Mouse (Mus musculus) neutrophil, adult 5-6 weeks (primary cell): ENCODE results near the gene Kmt5c. TPM values are rescaled to one million over a fixed set of nuclear protein-coding genes. Genes with fewer than 3 reads are reported as not detected.
"Not testable (repeated sequence)": the region's sequence is repeated elsewhere in the genome, so short reads cannot be mapped to it uniquely, and the experiment has no call there.

Experiments
- ATAC-seq: fragments of 151-379, 151-347 bp; 2 replicates; pipeline ENCODE4 v1.8.0; 2017; ENCODE audit warnings: mild to moderate bottlenecking, moderate TSS enrichment; ENCODE audit not compliant: insufficient number of reproducible peaks, poor library complexity, low FRiP score, severe bottlenecking; ENCODE audit errors: extremely low read depth
- total RNA-seq: library from RNA; stranded (forward); fragments of 200-1000 nt; gene quantifications from 2 replicates; pipeline ENCODE4 v1.2.3, GENCODE M21; 2017

The Kmt5c gene
- total RNA-seq, 1 experiment from 2014 or later, result 85.7 TPM

DNA sequence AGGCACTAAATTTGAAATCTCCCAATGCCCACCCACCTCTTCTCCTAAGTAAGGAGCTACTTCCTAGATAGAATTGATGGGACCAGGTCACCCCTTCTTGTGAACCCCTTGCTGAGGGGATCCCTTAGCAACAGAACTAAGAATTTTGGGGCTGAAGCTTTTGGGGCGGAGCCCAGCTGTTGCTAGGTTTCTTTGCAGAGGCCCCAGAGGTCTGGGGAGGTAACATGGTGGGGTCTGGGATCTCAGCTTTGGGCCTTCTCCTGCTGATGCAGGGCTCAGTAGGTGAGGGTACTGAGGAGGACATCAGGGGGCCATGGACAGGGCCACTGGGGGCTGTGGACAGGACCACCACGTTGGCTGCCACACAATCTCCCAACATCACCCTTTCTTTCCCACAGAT lies 42.8 kb downstream of the Kmt5c start, which contains the start of the genes Il11 and Tmem190:
Il11 (minus strand) TSS at position 101 of the 400 bp plus-strand sequence.
Tmem190 (plus strand) TSS at position 179 of the 400 bp plus-strand sequence.
- ATAC-seq, result no peak

DNA sequence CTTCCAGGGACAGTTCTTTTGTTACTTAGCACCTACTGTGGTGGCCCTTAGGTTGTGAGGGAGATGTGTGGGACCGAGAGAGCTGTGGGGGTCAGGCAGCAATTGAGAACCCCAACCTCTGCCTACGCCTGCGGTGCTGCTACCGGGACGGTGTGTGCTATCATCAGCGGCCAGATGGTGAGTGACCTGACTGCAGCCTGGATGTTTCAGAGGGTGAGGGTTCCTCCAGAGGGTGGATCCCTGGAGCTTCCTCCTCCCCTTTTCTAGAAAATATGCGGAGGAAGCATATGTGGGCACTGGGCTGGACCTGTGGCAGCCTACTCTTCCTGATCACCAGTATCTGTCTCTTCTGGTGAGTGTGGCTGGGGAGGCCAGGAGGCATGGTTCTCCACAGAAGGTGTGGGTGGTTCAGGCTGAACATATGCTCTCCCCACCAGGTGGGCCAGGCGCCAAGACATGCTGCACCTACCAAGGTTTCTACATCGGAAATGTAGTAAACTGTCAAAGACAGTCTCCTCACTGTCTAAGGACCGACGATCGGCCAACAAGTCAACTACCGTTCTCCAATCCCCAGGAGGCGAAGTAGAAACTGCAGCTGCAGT lies 43.9 kb downstream of the Kmt5c start:
- no peak for ATAC-seq

DNA sequence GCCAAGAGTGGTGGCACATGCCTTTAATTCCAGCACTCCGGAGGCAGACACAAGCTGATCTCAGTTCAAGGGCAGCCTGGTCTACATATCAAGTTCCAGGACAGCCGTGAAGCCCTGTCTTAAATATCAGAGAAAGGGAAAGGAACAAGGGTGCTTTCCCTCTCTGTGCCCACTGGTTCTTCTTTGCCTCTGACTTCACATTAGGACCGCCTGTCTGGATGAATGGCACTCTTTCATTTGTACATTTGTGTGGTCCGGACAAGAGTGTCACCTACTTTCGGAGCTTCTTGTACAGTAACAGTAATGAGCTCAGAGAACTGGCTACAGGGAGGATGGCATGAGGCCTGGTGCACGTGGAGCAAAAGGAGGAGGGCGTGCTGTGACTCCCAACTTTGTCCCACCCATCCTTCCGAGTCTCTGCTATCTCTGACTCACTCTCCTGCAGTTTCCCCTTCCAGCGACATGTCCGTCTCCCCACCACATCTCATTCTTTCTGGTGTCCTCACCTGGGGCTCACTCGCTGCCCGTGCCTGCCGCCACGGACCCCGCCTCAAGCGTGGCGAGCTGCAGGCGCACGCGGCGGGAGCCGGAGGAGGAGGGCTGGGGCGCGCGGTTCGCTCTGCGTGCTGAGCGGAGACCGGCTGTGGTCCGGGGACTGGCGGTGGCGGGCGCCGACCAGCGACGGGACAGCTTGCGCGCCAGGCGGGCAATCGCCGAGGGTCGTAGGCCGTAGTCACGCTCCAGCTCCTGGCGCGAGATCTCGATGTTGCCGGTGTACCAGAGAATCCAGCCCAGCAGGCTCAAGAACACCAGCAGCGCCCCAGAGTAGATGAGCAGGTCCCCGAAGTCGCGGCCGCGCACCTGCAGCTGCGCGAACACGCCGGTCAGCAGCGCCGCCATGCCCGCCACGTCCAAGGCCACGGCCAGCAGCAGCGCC lies 48.9 kb downstream of the Kmt5c start:
- ATAC-seq, result no peak

DNA sequence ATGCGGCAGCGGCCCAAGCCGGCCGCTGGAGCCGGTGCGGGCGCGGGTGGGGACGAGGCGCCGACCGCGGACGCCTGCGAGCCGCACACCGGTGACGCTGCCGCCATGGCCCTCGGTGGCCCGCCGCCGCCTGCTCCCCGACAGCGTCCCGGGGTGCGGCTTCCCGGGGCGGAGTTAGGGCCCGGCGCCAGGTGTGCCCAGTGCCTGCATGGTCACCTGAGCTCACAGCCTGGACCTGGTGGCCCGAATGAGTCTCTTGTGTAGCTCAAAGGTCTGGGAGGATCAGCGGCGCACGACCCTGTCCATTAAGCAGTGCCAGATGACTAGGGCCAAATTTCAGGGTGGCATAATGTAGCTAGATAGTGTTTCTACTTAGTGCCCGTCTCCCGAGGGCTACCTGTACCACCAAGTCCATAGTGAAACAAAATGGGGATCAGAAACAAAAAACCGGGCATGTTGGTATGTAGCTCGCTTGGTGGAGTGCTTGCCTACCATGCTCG lies 49.6 kb downstream of the Kmt5c start, which contains the start of gene Tmem238:
Tmem238 (minus strand) TSS at position 221 of the 500 bp plus-strand sequence.
- no peak for ATAC-seq

DNA sequence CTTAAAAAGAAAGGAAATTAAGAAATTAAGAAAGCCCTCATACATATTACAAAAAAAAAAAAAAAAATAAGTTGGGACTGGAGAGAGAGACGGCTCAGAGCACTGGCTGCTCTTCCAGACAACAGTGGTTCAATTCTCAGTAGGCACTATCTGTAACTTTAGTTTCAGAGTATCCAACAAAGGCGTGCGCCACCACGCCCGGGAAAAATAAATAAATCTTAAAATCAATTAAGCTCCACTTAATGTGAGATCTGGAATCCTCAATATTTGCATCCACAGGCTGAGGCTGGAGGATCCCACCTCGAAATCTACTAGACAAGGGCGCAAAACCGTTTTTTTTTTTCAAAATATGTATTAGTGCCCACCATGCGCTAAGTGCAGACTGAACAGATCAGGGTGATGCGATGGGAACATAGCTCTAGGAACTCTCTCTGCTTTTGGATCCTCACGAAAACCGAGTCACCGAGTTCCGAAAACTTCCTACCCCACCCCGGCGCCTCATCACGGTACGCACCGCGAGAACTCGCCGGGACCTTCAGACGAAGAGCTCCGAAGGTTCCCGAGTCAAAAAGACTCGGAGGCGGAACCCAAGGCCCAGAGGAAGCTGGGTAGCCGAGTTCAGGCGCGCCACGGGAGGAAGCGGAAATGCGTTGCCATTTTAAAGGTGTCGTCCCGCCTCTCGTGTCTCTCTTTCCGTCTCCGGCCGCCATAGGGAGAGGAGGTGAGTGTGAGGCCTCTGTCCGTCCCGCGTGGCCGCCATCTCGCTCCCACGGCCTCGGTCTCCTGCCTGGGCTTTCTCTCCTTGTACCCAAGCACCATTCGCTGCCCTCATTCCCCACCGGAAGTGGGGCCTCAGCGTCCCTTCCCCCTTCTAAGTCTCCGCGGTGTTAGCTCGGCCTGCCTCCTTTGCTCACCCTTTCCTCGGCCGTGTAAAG lies 52.6 kb downstream of the Kmt5c start, which contains the start of gene Rpl28:
Rpl28 (plus strand) TSS at position 597 of the 935 bp plus-strand sequence.
- peak; percentile 97 for ATAC-seq

DNA sequence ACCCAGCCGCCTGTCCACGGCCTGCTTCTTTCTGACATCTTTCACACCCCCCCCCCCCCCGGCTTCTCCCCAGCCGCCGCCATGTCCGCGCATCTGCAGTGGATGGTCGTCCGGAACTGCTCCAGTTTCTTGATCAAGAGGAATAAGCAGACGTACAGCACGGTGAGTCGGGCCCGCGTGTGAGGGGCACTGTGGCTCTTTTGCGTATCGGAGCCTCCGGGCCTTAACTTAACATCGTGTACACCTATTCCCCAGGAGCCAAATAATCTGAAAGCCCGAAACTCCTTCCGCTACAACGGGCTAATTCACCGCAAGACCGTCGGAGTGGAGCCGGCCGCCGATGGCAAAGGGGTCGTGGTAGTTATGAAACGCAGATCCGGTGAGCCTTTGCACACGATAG lies 53.3 kb downstream of the Kmt5c start:
- ATAC-seq, result not testable (repeated sequence)

DNA sequence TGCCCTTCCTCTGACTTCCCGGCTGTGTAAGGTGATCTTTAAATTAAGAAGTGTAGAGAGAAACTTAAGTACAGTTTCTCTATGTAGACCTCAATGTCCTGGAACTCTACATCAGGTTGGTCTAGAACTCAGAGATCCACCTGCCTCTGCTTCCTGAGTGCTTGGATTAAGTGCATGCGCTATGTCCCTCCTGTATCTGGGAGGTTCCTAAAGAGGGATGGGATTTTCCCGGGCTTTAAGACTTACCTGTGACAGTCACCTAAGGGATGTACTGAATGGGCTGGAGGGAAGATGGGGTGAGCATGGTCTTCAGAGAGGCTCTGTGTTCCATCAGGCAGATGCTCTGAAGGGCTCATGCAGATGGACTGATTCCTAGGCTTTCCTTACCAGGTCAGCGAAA lies 53.8 kb downstream of the Kmt5c start:
- ATAC-seq, result no peak

DNA sequence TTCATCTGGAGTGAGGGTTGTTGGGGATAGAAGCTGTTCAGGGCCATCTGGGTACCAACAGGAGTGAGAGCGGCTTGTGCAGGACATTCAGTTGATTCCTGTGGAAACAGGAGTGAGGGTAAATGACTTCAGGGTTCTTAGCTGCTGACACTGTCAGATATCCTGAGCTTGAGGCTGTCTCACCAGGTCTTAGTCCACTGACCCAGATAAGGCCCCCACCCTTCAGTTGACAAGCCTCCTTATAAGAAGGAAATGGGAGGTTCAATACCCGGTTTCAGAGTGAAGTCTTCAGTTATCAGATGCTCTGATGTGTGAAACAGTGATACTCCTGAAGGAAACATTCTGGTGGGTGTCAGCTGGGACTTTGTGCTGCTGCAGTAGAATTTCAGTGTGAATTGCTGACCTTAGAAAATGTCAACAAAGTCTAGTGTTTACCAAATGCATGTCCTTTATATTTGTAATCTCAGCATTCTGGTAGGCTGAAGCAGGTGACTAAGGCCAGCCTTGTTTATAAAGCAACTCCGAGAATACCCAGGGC lies 54.8 kb downstream of the Kmt5c start:
- no peak for ATAC-seq

DNA sequence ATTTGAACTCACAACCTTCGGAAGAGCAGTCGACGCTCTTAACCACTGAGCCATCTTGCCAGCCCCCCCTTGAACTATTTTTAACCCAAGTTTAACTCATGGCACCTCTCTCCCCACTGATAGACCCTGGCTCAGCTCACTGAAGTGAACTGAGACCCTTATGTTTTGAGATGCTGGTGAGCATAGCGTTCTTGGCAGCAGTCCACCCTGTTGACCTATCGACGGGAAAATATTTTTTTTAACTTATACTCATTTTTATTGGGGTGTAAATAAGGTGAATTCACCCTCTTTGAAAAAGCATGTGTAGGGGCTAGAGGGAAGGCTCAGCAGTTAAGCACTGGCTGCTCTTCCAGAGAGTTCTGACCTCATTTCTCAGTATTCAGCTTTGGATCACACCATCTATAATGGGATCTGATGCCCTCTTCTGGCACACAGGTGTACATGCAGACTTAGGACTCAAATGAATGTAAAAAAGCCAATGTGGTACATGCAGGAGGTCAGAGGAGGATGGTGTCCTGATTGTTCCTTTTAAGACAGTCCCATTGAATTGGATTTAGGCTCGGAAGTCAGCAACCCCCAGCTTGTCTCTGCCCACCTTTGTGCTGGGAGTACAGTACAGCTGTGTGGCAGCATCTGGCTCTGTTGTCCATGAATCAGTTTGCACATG lies 56.0 kb downstream of the Kmt5c start:
- ATAC-seq, result 0 out of 2 replicates have a peak, but pooled peaks have one; percentile 13

Other genes with a start within 250 kb of the Kmt5c start
- 297 and 336 TPM in 2 replicates for gene Ppp1r12c, start 238.4 kb upstream of the Kmt5c start, total RNA-seq
- gene Tnnt1, start 223.7 kb upstream of the Kmt5c start, total RNA-seq, result not detected in 2 replicates
- 0.58 TPM in 1 of 2 replicates, not detected in the other for gene Tnni3, start 215.9 kb upstream of the Kmt5c start, total RNA-seq
- gene Dnaaf3, start 207.7 kb upstream of the Kmt5c start, total RNA-seq, result 0.12 and 0.74 TPM in 2 replicates
- not detected in 2 replicates for gene Syt5, start 192.6 kb upstream of the Kmt5c start, total RNA-seq
- gene Ptprh, start 136.1 kb upstream of the Kmt5c start, total RNA-seq, result 0.25 TPM in 1 of 2 replicates, not detected in the other
- gene Tmem86b, start 108.7 kb upstream of the Kmt5c start, total RNA-seq, result 44.9 and 56.3 TPM in 2 replicates
- 163 and 174 TPM in 2 replicates for gene Ppp6r1, start 81.1 kb upstream of the Kmt5c start, total RNA-seq
- gene Hspbp1, start 55.0 kb upstream of the Kmt5c start, total RNA-seq, result 10.5 and 17.3 TPM in 2 replicates
- not detected in 2 replicates for gene Brsk1, start 49.5 kb upstream of the Kmt5c start, total RNA-seq
- gene Tmem150b, start 14.9 kb upstream of the Kmt5c start, total RNA-seq, result 0.35 and 0.37 TPM in 2 replicates
- gene Cox6b2, start 13.0 kb downstream of the Kmt5c start, total RNA-seq, result not detected in 2 replicates
- gene Fam71e2, start 31.2 kb downstream of the Kmt5c start, total RNA-seq, result not detected in 2 replicates
- gene Il11, start 42.7 kb downstream of the Kmt5c start, total RNA-seq, result not detected in 2 replicates
- not detected in 2 replicates for gene Tmem190, start 42.8 kb downstream of the Kmt5c start, total RNA-seq
- gene Tmem238, start 49.5 kb downstream of the Kmt5c start, total RNA-seq, result 1.1 and 2.2 TPM in 2 replicates
- gene Rpl28, start 52.8 kb downstream of the Kmt5c start, total RNA-seq, result 325 and 398 TPM in 2 replicates
- gene Ube2s, start 72.5 kb downstream of the Kmt5c start, total RNA-seq, result 94.5 and 103 TPM in 2 replicates
- not detected in 2 replicates for gene Shisa7, start 104.6 kb downstream of the Kmt5c start, total RNA-seq
- 11.3 and 12.2 TPM in 2 replicates for gene Isoc2b, start 130.1 kb downstream of the Kmt5c start, total RNA-seq
- 4.0 and 4.2 TPM in 2 replicates for gene Isoc2a, start 137.0 kb downstream of the Kmt5c start, total RNA-seq
- gene Gm36210, start 166.4 kb downstream of the Kmt5c start, total RNA-seq, result not detected in 2 replicates
- gene Zfp628, start 175.1 kb downstream of the Kmt5c start, total RNA-seq, result 6.0 and 7.2 TPM in 2 replicates
- gene Nat14, start 181.9 kb downstream of the Kmt5c start, total RNA-seq, result 1.2 and 2.2 TPM in 2 replicates
- 0.47 and 1.4 TPM in 2 replicates for gene Ssc5d, start 185.7 kb downstream of the Kmt5c start, total RNA-seq
- not detected in 2 replicates for gene Sbk2, start 224.3 kb downstream of the Kmt5c start, total RNA-seq
- not detected in 2 replicates for gene Sbk3, start 231.1 kb downstream of the Kmt5c start, total RNA-seq